Mouse (Mus musculus): ENCODE results near the gene Parp14. TPM values are rescaled to one million over a fixed set of nuclear protein-coding genes. Genes with fewer than 3 reads are reported as not detected.

Gene Parp14
- 0.18 TPM in 1 of 2 replicates, not detected in the other for polyA plus RNA-seq (2012)

- TF ChIP-seq TAL1 (IDR thresholded peaks at IDR 0.05; ENCODE audit: low read length) (no peak), GATA1 (IDR thresholded peaks at IDR 0.05; ENCODE audit: low read length) (no peak)
- Histone ChIP-seq H3K36me3 (ENCODE audit: control insufficient read depth) (no peaks in the 10 kb centered on the region), H3K27me3 (ENCODE audit: control insufficient read depth) (peaks cover 68% of the 10 kb centered on the region), H3K4me3 (replicated peaks) (peak within 1 kb of the TSS; percentile 86), H3K4me1 (ENCODE audit: control insufficient read depth) (peaks cover 30% of the 10 kb centered on the region), H3K9me3 (ENCODE audit: control insufficient read depth, low read length) (no peaks in the 10 kb centered on the region)
These were observed at the start of gene Parp14 for GRCm38 (mm10) chr16:35871048-35871851. Gene Parp14 (minus strand): TSS chr16:35871544.

GRCm38 (mm10) chr16:35918721-35919543 lies 47.6 kb upstream of the Parp14 start:
- H3K4me1 ChIP-seq (ENCODE audit: control insufficient read depth) = no peaks in the 10 kb centered on the region
- H3K4me3 ChIP-seq (replicated peaks) = no peak overlapping the region
- H3K9me3 ChIP-seq (ENCODE audit: control insufficient read depth, low read length) = no peaks in the 10 kb centered on the region
- H3K36me3 ChIP-seq (ENCODE audit: control insufficient read depth) = no peaks in the 10 kb centered on the region
- TF ChIP-seq TAL1 (IDR thresholded peaks at IDR 0.05; ENCODE audit: low read length) (no peak), GATA1 (IDR thresholded peaks at IDR 0.05; ENCODE audit: low read length) (no peak)
- no peaks in the 10 kb centered on the region for H3K27me3 ChIP-seq (ENCODE audit: control insufficient read depth)

- Histone ChIP-seq H3K27me3 (ENCODE audit: control insufficient read depth) (no peaks in the 10 kb centered on the region), H3K4me3 (replicated peaks) (no peak overlapping the region), H3K36me3 (ENCODE audit: control insufficient read depth) (no peaks in the 10 kb centered on the region), H3K9me3 (ENCODE audit: control insufficient read depth, low read length) (no peaks in the 10 kb centered on the region), H3K4me1 (ENCODE audit: control insufficient read depth) (no peaks in the 10 kb centered on the region)
- no peak for TF ChIP-seq GATA1 (IDR thresholded peaks at IDR 0.05; ENCODE audit: low read length)
- no peak for TF ChIP-seq TAL1 (IDR thresholded peaks at IDR 0.05; ENCODE audit: low read length)
These were observed 43.0 kb upstream of the Parp14 start for GRCm38 (mm10) chr16:35914301-35914700.

GRCm38 (mm10) chr16:35913526-35913925 lies 42.2 kb upstream of the Parp14 start:
- H3K4me3 ChIP-seq (replicated peaks) = no peak overlapping the region
- H3K27me3 ChIP-seq (ENCODE audit: control insufficient read depth) = no peaks in the 10 kb centered on the region
- TF ChIP-seq TAL1 (IDR thresholded peaks at IDR 0.05; ENCODE audit: low read length) (no peak), GATA1 (IDR thresholded peaks at IDR 0.05; ENCODE audit: low read length) (no peak)

GRCm38 (mm10) chr16:35911449-35911848 lies 40.1 kb upstream of the Parp14 start:
- H3K27me3 ChIP-seq (ENCODE audit: control insufficient read depth) = no peaks in the 10 kb centered on the region
- no peak overlapping the region for H3K4me3 ChIP-seq (replicated peaks)
- H3K36me3 ChIP-seq (ENCODE audit: control insufficient read depth) = no peaks in the 10 kb centered on the region
- H3K9me3 ChIP-seq (ENCODE audit: control insufficient read depth, low read length) = no peaks in the 10 kb centered on the region
- TF ChIP-seq TAL1 (IDR thresholded peaks at IDR 0.05; ENCODE audit: low read length) = no peak
- TF ChIP-seq GATA1 (IDR thresholded peaks at IDR 0.05; ENCODE audit: low read length) = no peak
- H3K4me1 ChIP-seq (ENCODE audit: control insufficient read depth) = peaks cover 7% of the 10 kb centered on the region

More at GRCm38 (mm10) chr16:35913526-35913925, 42.2 kb upstream of the Parp14 start:
- H3K36me3 ChIP-seq (ENCODE audit: control insufficient read depth) = no peaks in the 10 kb centered on the region
- H3K9me3 ChIP-seq (ENCODE audit: control insufficient read depth, low read length) = no peaks in the 10 kb centered on the region
- H3K4me1 ChIP-seq (ENCODE audit: control insufficient read depth) = no peaks in the 10 kb centered on the region

GRCm38 (mm10) chr16:35907432-35908201 lies 36.3 kb upstream of the Parp14 start:
- H3K4me1 ChIP-seq (ENCODE audit: control insufficient read depth) = peaks cover 27% of the 10 kb centered on the region
- H3K27me3 ChIP-seq (ENCODE audit: control insufficient read depth) = no peaks in the 10 kb centered on the region
- TF ChIP-seq GATA1 (IDR thresholded peaks at IDR 0.05; ENCODE audit: low read length) (no peak), TAL1 (IDR thresholded peaks at IDR 0.05; ENCODE audit: low read length) (no peak)
- no peaks in the 10 kb centered on the region for H3K36me3 ChIP-seq (ENCODE audit: control insufficient read depth)
- H3K4me3 ChIP-seq (replicated peaks) = no peak overlapping the region
- H3K9me3 ChIP-seq (ENCODE audit: control insufficient read depth, low read length) = peaks cover 2% of the 10 kb centered on the region; the same call in 1 of the 2 replicates

- no peak overlapping the region for H3K4me3 ChIP-seq (replicated peaks)
These were observed 35.5 kb upstream of the Parp14 start for GRCm38 (mm10) chr16:35906887-35907286.

GRCm38 (mm10) chr16:35905819-35906485 lies 34.6 kb upstream of the Parp14 start:
- H3K9me3 ChIP-seq (ENCODE audit: control insufficient read depth, low read length) = peaks cover 2% of the 10 kb centered on the region; the same call in 1 of the 2 replicates
- H3K4me3 ChIP-seq (replicated peaks) = peak overlapping the region; percentile 57
- no peaks in the 10 kb centered on the region for H3K27me3 ChIP-seq (ENCODE audit: control insufficient read depth)
- TF ChIP-seq GATA1 (IDR thresholded peaks at IDR 0.05; ENCODE audit: low read length) (no peak), TAL1 (IDR thresholded peaks at IDR 0.05; ENCODE audit: low read length) (no peak)
- peaks cover 27% of the 10 kb centered on the region for H3K4me1 ChIP-seq (ENCODE audit: control insufficient read depth)
- no peaks in the 10 kb centered on the region for H3K36me3 ChIP-seq (ENCODE audit: control insufficient read depth)

More at GRCm38 (mm10) chr16:35906887-35907286, 35.5 kb upstream of the Parp14 start:
- Histone ChIP-seq H3K27me3 (ENCODE audit: control insufficient read depth) (no peaks in the 10 kb centered on the region), H3K4me1 (ENCODE audit: control insufficient read depth) (peaks cover 27% of the 10 kb centered on the region), H3K36me3 (ENCODE audit: control insufficient read depth) (no peaks in the 10 kb centered on the region), H3K9me3 (ENCODE audit: control insufficient read depth, low read length) (peaks cover 2% of the 10 kb centered on the region; the same call in 1 of the 2 replicates)
- no peak for TF ChIP-seq TAL1 (IDR thresholded peaks at IDR 0.05; ENCODE audit: low read length)
- no peak for TF ChIP-seq GATA1 (IDR thresholded peaks at IDR 0.05; ENCODE audit: low read length)

All from erythroblast, embryonic 14.5 days (primary cell).